ENCODE assay signal across 8 mouse cellular contexts in the genomic region with DNA sequence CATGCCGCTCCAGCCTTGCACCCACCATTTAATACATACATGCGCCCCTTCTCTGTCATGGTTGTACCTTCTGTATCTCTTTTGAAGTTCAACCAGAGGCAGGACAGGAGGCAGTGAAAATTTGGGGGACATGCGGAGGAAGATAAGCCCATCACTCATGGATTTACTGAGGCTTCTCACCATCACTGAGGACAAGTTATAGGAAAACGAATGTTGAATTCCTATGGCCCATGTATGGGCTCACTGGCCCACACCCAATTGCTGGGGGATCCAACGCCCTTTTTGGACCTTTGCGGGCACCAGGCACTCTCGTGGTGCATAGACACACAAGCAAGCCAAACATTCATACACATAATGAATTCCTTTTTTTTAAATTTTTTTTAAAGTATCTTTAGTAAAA. TPM values are rescaled to one million over a fixed set of nuclear protein-coding genes. Genes with fewer than 3 reads are reported as not detected.
DNase-seq lines count a peak whose midpoint lies in the region; ATAC-seq lines count a peak whose summit lies in the region.

A gene (plus strand): TSS at position 301 of the 400 bp plus-strand sequence.

- peak; percentile 21 for ATAC-seq in intestine, embryonic 15.5 days
- ATAC-seq in megakaryocyte-erythroid progenitor cell, adult 5-6 weeks (replicated peaks; ENCODE audit: low FRiP score, low TSS enrichment, poor library complexity, severe bottlenecking) = no peak

- DNase-seq in layer of hippocampus, adult 8-10 months (ENCODE audit: low spot score in 2 of 2) = no peak
- no peak for DNase-seq in layer of hippocampus, adult 11-12 months (ENCODE audit: low spot score)
- DNase-seq in adrenal gland, postnatal 36 days = peak in 1 of 2 experiments; percentile 7
- DNase-seq in gastrocnemius, postnatal 36 days = no peak
- DNase-seq in adipocyte (ENCODE audit: low spot score) = no peak
- DNase-seq in thymus, postnatal 10 days (ENCODE audit: low spot score in 2 of 2) = no peak

- WGBS in intestine, embryonic 15.5 days = 51% methylated on average over 7 of the region's 7 CpGs

- H3K4me2 ChIP-seq in intestine, embryonic 15.5 days (replicated peaks) = peak within 1 kb of the TSS; percentile 78

- no peaks in the 10 kb centered on the region for H3K27me3 ChIP-seq in intestine, embryonic 15.5 days (replicated peaks)

- peak within 1 kb of the TSS; percentile 97 for H3K27ac ChIP-seq in intestine, embryonic 15.5 days

- H3K9me3 ChIP-seq in intestine, embryonic 15.5 days = no peaks in the 10 kb centered on the region

- H3K4me1 ChIP-seq in intestine, embryonic 15.5 days (replicated peaks) = peaks cover 7% of the 10 kb centered on the region; the same call in 1 of the 2 replicates

- H3K36me3 ChIP-seq in intestine, embryonic 15.5 days = no peaks in the 10 kb centered on the region

- peak within 1 kb of the TSS; percentile 90 for H3K4me3 ChIP-seq in intestine, embryonic 15.5 days (replicated peaks)

- peak within 1 kb of the TSS; percentile 91 for H3K9ac ChIP-seq in intestine, embryonic 15.5 days

- intact Hi-C loops in gastrocnemius, postnatal 36 days (cut with DNase I) = loop anchor here (5.0 kb wide), 1 partner anchor 44 kb away; no protein-coding TSS in a partner anchor

RNA-seq across cellular contexts. Expression of the gene that starts here (rescaled TPM):
- 100 to 1,000 TPM; 105 to 146 (median 123) TPM for total RNA-seq in layer of hippocampus, adult 8-10 months (2022)
- total RNA-seq in adrenal gland, postnatal 36 days (2021) = 10 to 100 TPM; 72.0 to 92.1 TPM
- total RNA-seq in gastrocnemius, postnatal 36 days (2021) = 10 to 100 TPM; 19.7 to 21.4 TPM
- 94.6 and 94.7 TPM in 2 replicates for polyA plus RNA-seq in intestine, embryonic 15.5 days (2015; fragmentation: Nextera tagmentation; extraction: Ambion mirVana)
- 21.4 and 42.4 TPM in 2 replicates for total RNA-seq in megakaryocyte-erythroid progenitor cell, adult 5-6 weeks (2014; fragmentation: Nextera tagmentation)
- 20.4 and 58.9 TPM in 2 replicates for total RNA-seq in megakaryocyte-erythroid progenitor cell, adult 5-6 weeks (2017)
